Mouse (Mus musculus): ENCODE measurements around the gene Sparcl1.

- TF ChIP-seq EP300 (optimal IDR thresholded peaks at IDR 0.05) (no peak), CTCF (IDR thresholded peaks at IDR 0.05; ENCODE audit: low read depth) (no peak)
These were observed 1.5 kb downstream of the Sparcl1 start for GRCm38 (mm10) chr5:104112016-104112415.
